Mouse (Mus musculus) limb, embryonic 11.5 days (tissue): ENCODE data around the gene Ccdc136. TPM values are rescaled to one million over a fixed set of nuclear protein-coding genes. Genes with fewer than 3 reads are reported as not detected.

ENCODE experiments used
- ATAC-seq: fragments of 200-750 bp; cut with Nextera tagmentation; 2 replicates; pipeline ENCODE4 v1.8.0; 2017; ENCODE audit warnings: low read depth; ENCODE audit not compliant: insufficient number of reproducible peaks, low FRiP score, low TSS enrichment
- DNase-seq: peaks from one replicate; pipeline ENCODE4 v3.0.0-alpha.2; 2015; ENCODE audit warnings: low spot score
- H3K27ac ChIP-seq: fragments of 300-500 bp; sonication (generic); replicated peaks from 2 replicates; pipeline ENCODE4 v1.5.1; 2014; ENCODE audit warnings: low read depth, mild to moderate bottlenecking, low read length
- H3K27me3 ChIP-seq: fragments of 300-500 bp; sonication (generic); 2 replicates; pipeline ENCODE4 v1.6.1; 2014; ENCODE audit warnings: mild to moderate bottlenecking, low read length, mixed read lengths; ENCODE audit not compliant: control insufficient read depth, insufficient read depth
- H3K36me3 ChIP-seq: fragments of 300-500 bp; sonication (generic); 2 replicates; pipeline ENCODE4 v1.6.1; 2014; ENCODE audit warnings: mild to moderate bottlenecking, low read length, moderate library complexity, mixed read lengths; ENCODE audit not compliant: control insufficient read depth, insufficient read depth
- H3K4me1 ChIP-seq: fragments of 300-500 bp; sonication (generic); 2 replicates; pipeline ENCODE4 v1.6.1; 2014; ENCODE audit warnings: low read length, mixed read lengths; ENCODE audit not compliant: control insufficient read depth, insufficient read depth
- H3K4me2 ChIP-seq: fragments of 300-500 bp; sonication (generic); 2 replicates; pipeline ENCODE4 v1.6.1; 2014; ENCODE audit warnings: low read depth, mild to moderate bottlenecking, moderate library complexity; ENCODE audit not compliant: severe bottlenecking
- H3K4me3 ChIP-seq: fragments of 300-500 bp; sonication (generic); 2 replicates; pipeline ENCODE4 v1.5.1; 2014; ENCODE audit warnings: low read depth, low read length
- H3K9ac ChIP-seq: fragments of 300-500 bp; sonication (generic); 2 replicates; pipeline ENCODE4 v1.6.1; 2014; ENCODE audit warnings: mild to moderate bottlenecking, low read length
- H3K9me3 ChIP-seq: fragments of 300-500 bp; sonication (generic); 2 replicates; pipeline ENCODE4 v1.6.1; 2016; ENCODE audit warnings: low read length; ENCODE audit not compliant: control insufficient read depth
- WGBS: fragments of 180-500 bp; shearing (Covaris S2); extraction: QIAGEN DNeasy Blood & Tissue Kit; methylation state at CpG from one replicate; pipeline ENCODE4 v1.1.7; 2014; 5-methylcytosine and 5-hydroxymethylcytosine counted together
- microRNA-seq: library from miRNA; unstranded; fragments of <30 nt; microRNA quantifications from one replicate; pipeline ENCODE4, GENCODE M21; 2016
- polyA plus RNA-seq: library from polyadenylated mRNA; unstranded; fragments of >200 nt; fragmentation: Nextera tagmentation; extraction: Ambion mirVana; gene quantifications from 2 replicates; pipeline ENCODE4 v1.2.1, GENCODE M21; 2014

Ccdc136 gene
- polyA plus RNA-seq, 1 experiment from 2014 or later, result 37.1 TPM

- H3K27me3 ChIP-seq, result no peaks in the 10 kb centered on the region
- H3K27ac ChIP-seq, result no peak overlapping the region
- 77% methylated on average over 3 of the region's 3 CpGs for WGBS
- ATAC-seq (no peak), DNase-seq (no peak)
- H3K36me3 ChIP-seq, result no peaks in the 10 kb centered on the region
- no peak overlapping the region for H3K4me3 ChIP-seq
- no peak overlapping the region for H3K9ac ChIP-seq
- H3K4me1 ChIP-seq, result 0 out of 2 replicates have a peak, but pooled peaks cover 2% of the 10 kb centered on the region
- H3K9me3 ChIP-seq, result no peaks in the 10 kb centered on the region
- no peak overlapping the region for H3K4me2 ChIP-seq
Measured at GRCm38 (mm10) chr6:29463388-29463787, 67.3 kb downstream of the Ccdc136 start.

- H3K4me2 ChIP-seq, result peak within 1 kb of the TSS; percentile 70
- peaks cover 14% of the 10 kb centered on the region; the same call in 1 of the 2 replicates for H3K36me3 ChIP-seq
- H3K27me3 ChIP-seq, result no peaks in the 10 kb centered on the region
- under 1% methylated on average over 39 of the region's 39 CpGs for WGBS
- DNase-seq, result peak; percentile 94
- H3K9ac ChIP-seq, result peak within 1 kb of the TSS; percentile 56
- H3K4me1 ChIP-seq, result 0 out of 2 replicates have a peak, but pooled peaks cover 6% of the 10 kb centered on the region
- no peak within 1 kb of the TSS for H3K27ac ChIP-seq
- ATAC-seq, result peak; percentile 81
- H3K4me3 ChIP-seq, result peak within 1 kb of the TSS; percentile 56
- no peaks in the 10 kb centered on the region for H3K9me3 ChIP-seq
Measured at GRCm38 (mm10) chr6:29467583-29468354, 71.7 kb downstream of the Ccdc136 start, which contains the start of gene Atp6v1f. Gene Atp6v1f, plus strand, starts transcription at chr6:29467718.

GRCm38 (mm10) chr6:29468851-29469250 is 72.7 kb downstream of the Ccdc136 start:
- H3K27me3 ChIP-seq, result no peaks in the 10 kb centered on the region
- H3K27ac ChIP-seq, result no peak overlapping the region
- no peak for DNase-seq
- 92% methylated on average over 3 of the region's 3 CpGs for WGBS
- no peak overlapping the region for H3K9ac ChIP-seq
- peaks cover 14% of the 10 kb centered on the region; the same call in 1 of the 2 replicates for H3K36me3 ChIP-seq
- peak overlapping the region; percentile 70; the same call in 1 of the 2 replicates for H3K4me2 ChIP-seq
- no peak for ATAC-seq
- H3K4me1 ChIP-seq, result 0 out of 2 replicates have a peak, but pooled peaks cover 6% of the 10 kb centered on the region
- no peaks in the 10 kb centered on the region for H3K9me3 ChIP-seq
- H3K4me3 ChIP-seq, result no peak overlapping the region

- ATAC-seq, result no peak
- no peak within 1 kb of the TSS for H3K4me2 ChIP-seq
- peaks cover 14% of the 10 kb centered on the region; the same call in 1 of the 2 replicates for H3K36me3 ChIP-seq
- DNase-seq, result no peak
- H3K9me3 ChIP-seq, result no peaks in the 10 kb centered on the region
- WGBS, result 89% methylated on average over 4 of the region's 4 CpGs
- H3K27me3 ChIP-seq, result no peaks in the 10 kb centered on the region
- no peak within 1 kb of the TSS for H3K9ac ChIP-seq
- no peak within 1 kb of the TSS for H3K27ac ChIP-seq
- no peak within 1 kb of the TSS for H3K4me3 ChIP-seq
- H3K4me1 ChIP-seq, result peaks cover 10% of the 10 kb centered on the region; the same call in 1 of the 2 replicates
Measured at GRCm38 (mm10) chr6:29471137-29471536, 75.0 kb downstream of the Ccdc136 start, which contains the start of gene Atp6v1fnb. Gene Atp6v1fnb, plus strand, starts transcription at chr6:29471437.

GRCm38 (mm10) chr6:29473941-29474691 is 78.0 kb downstream of the Ccdc136 start:
- peak; percentile 79 for ATAC-seq
- Histone ChIP-seq H3K9ac (peak overlapping the region; percentile 59), H3K4me3 (peak overlapping the region; percentile 41), H3K27me3 (no peaks in the 10 kb centered on the region), H3K9me3 (no peaks in the 10 kb centered on the region), H3K4me1 (peaks cover 4% of the 10 kb centered on the region; the same call in 1 of the 2 replicates), H3K36me3 (peaks cover 14% of the 10 kb centered on the region; the same call in 1 of the 2 replicates), H3K4me2 (peak overlapping the region; percentile 77), H3K27ac (no peak overlapping the region)
- WGBS, result 2% methylated on average over 33 of the region's 33 CpGs
- peak; percentile 84 for DNase-seq

- no peak overlapping the region for H3K4me2 ChIP-seq
- H3K27me3 ChIP-seq, result no peaks in the 10 kb centered on the region
- no peak overlapping the region for H3K9ac ChIP-seq
- H3K36me3 ChIP-seq, result peaks cover 14% of the 10 kb centered on the region; the same call in 1 of the 2 replicates
- DNase-seq (no peak), ATAC-seq (no peak)
- no peak overlapping the region for H3K27ac ChIP-seq
- H3K4me3 ChIP-seq, result no peak overlapping the region
- H3K9me3 ChIP-seq, result no peaks in the 10 kb centered on the region
- H3K4me1 ChIP-seq, result peaks cover 4% of the 10 kb centered on the region; the same call in 1 of the 2 replicates
- 50% methylated on average over 2 of the region's 2 CpGs for WGBS
Measured at GRCm38 (mm10) chr6:29474736-29475135, 78.6 kb downstream of the Ccdc136 start.

Small RNA genes within 50 kb of the gene (microRNA-seq; reads per million reads assigned to microRNA genes)
- gene Gm26220 (not detected), gene Gm44354 (not detected)

Other genes with a start within 250 kb of the Ccdc136 start
- 70.3 and 74.9 TPM in 2 replicates for gene Rbm28, start 231.3 kb upstream of the Ccdc136 start, polyA plus RNA-seq
- gene Prrt4, start 216.7 kb upstream of the Ccdc136 start, polyA plus RNA-seq, result 1.2 TPM in 2 replicates
- 40.8 and 50.1 TPM in 2 replicates for gene Impdh1, start 179.9 kb upstream of the Ccdc136 start, polyA plus RNA-seq
- gene Hilpda, start 123.8 kb upstream of the Ccdc136 start, polyA plus RNA-seq, result 41.6 and 43.0 TPM in 2 replicates
- gene Fam71f2, start 116.7 kb upstream of the Ccdc136 start, polyA plus RNA-seq, result 0.33 and 0.81 TPM in 2 replicates
- 0.11 TPM in 1 of 2 replicates, not detected in the other for gene Fam71f1, start 77.2 kb upstream of the Ccdc136 start, polyA plus RNA-seq
- 308 and 313 TPM in 2 replicates for gene Calu, start 48.2 kb upstream of the Ccdc136 start, polyA plus RNA-seq
- 0.24 TPM in 2 replicates for gene Opn1sw, start 7.8 kb upstream of the Ccdc136 start, polyA plus RNA-seq
- 2.5 and 3.1 TPM in 2 replicates for gene Flnc, start 36.9 kb downstream of the Ccdc136 start, polyA plus RNA-seq
- 182 and 198 TPM in 2 replicates for gene Atp6v1f, start 71.4 kb downstream of the Ccdc136 start, polyA plus RNA-seq
- not detected in 2 replicates for gene Atp6v1fnb, start 75.1 kb downstream of the Ccdc136 start, polyA plus RNA-seq
- 25.7 and 32.2 TPM in 2 replicates for gene Kcp, start 111.6 kb downstream of the Ccdc136 start, polyA plus RNA-seq
- gene Irf5, start 130.3 kb downstream of the Ccdc136 start, polyA plus RNA-seq, result 1.4 and 2.1 TPM in 2 replicates
- gene Tnpo3, start 213.6 kb downstream of the Ccdc136 start, polyA plus RNA-seq, result 109 and 117 TPM in 2 replicates